Mouse (Mus musculus) embryonic facial prominence, embryonic 12.5 days (tissue): ENCODE measurements around the gene Rab36. TPM values are rescaled to one million over a fixed set of nuclear protein-coding genes. Genes with fewer than 3 reads are reported as not detected.

Source experiments
- ATAC-seq: fragments of 200-750 bp; cut with Nextera tagmentation; 2 replicates; pipeline ENCODE4 v1.8.0; 2017; ENCODE audit not compliant: insufficient number of reproducible peaks, insufficient read depth, low FRiP score, low TSS enrichment
- H3K27ac ChIP-seq: fragments of 300-500 bp; sonication (generic); 2 replicates; pipeline ENCODE4 v1.5.1; 2016; ENCODE audit warnings: mild to moderate bottlenecking
- H3K27me3 ChIP-seq: fragments of 300-500 bp; sonication (generic); 2 replicates; pipeline ENCODE4 v1.6.1; 2016; ENCODE audit warnings: mild to moderate bottlenecking, moderate library complexity
- H3K36me3 ChIP-seq: fragments of 300-500 bp; sonication (generic); 2 replicates; pipeline ENCODE4 v1.6.1; 2016; ENCODE audit warnings: mild to moderate bottlenecking
- H3K4me1 ChIP-seq: fragments of 300-500 bp; sonication (generic); 2 replicates; pipeline ENCODE4 v1.6.1; 2016
- H3K4me2 ChIP-seq: fragments of 300-500 bp; sonication (generic); replicated peaks from 2 replicates; pipeline ENCODE4 v1.6.1; 2016; ENCODE audit warnings: mild to moderate bottlenecking, moderate library complexity
- H3K4me3 ChIP-seq: fragments of 300-500 bp; sonication (generic); 2 replicates; pipeline ENCODE4 v1.5.1; 2016; ENCODE audit warnings: mild to moderate bottlenecking
- H3K9ac ChIP-seq: fragments of 300-500 bp; sonication (generic); 2 replicates; pipeline ENCODE4 v1.6.1; 2016; ENCODE audit warnings: mild to moderate bottlenecking, moderate library complexity
- H3K9me3 ChIP-seq: fragments of 300-500 bp; sonication (generic); 2 replicates; pipeline ENCODE4 v1.6.1; 2016; ENCODE audit warnings: mild to moderate bottlenecking, moderate library complexity
- WGBS: fragments of 180-500 bp; shearing (Covaris S2); methylation state at CpG from one replicate; pipeline ENCODE4 v1.1.7; 2016; 5-methylcytosine and 5-hydroxymethylcytosine counted together
- polyA plus RNA-seq: library from polyadenylated mRNA; unstranded; fragments of >200 nt; fragmentation: Nextera tagmentation; extraction: Ambion mirVana; gene quantifications from 2 replicates; pipeline ENCODE4 v1.2.1, GENCODE M21; 2016

The Rab36 gene
- polyA plus RNA-seq, 1 experiment from 2014 or later, result 15.3 TPM

DNA sequence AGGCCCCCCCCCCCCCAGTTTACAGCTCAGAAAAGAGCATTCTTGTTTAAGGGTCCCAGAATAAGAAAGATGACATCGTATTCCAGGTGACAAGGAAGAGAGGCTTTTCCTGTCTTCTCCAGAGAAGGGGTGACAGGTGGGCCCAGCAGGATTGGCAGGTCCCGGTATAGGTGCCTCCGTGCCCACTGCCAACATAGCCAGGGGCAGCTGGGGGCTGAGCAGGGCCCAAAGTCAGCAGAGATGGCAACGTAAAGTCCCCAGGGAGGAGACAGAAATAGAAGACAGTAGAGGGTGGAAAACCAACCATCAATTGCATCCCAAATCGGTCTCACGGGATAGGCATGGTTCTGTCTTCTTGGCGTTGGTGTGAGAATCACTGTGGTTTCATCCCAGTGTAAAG is 11.9 kb downstream of the Rab36 start:
- Histone ChIP-seq H3K4me2 (no peak overlapping the region), H3K4me3 (no peak overlapping the region), H3K9ac (no peak overlapping the region), H3K4me1 (no peaks in the 10 kb centered on the region), H3K27me3 (no peaks in the 10 kb centered on the region), H3K27ac (no peak overlapping the region), H3K9me3 (no peaks in the 10 kb centered on the region), H3K36me3 (peaks cover 19% of the 10 kb centered on the region; the same call in 1 of the 2 replicates)
- ATAC-seq, result no peak
- WGBS, result 96% methylated on average over 7 of the region's 7 CpGs

DNA sequence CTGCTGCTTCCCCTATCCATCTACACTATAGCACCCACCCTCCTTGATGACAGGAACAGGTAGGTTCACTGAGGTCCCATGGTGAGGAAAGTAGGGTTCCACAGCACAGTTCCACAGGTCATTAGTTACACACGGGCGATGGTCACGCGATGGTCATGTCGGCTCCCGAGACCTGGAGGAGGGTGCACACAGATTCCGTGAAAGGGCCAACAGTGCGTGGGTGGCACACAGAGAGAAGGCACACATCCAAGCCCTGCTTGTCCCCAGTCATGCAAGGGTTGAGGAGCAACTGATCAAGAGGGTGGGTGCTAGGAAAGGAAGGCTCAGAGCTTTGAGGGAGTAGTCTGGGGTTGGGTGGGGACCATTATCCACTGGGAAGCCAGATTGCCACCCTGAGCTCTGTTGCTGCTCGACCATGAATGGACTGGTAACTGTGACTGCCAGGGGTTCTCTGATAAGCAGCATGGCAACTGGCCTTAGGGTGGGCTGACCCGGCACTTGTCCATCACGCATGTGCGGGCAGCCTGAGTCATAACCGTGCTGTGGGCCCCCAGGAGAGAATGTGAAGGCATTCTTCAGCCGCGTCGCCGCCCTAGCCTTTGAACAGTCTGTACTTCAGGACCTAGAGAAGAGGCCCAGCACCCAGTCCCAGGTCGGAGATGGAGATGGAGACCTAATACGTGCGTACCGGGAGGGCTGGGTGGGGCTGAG is 14.7 kb downstream of the Rab36 start:
- Histone ChIP-seq H3K27ac (no peak overlapping the region), H3K36me3 (peaks cover 7% of the 10 kb centered on the region; the same call in 1 of the 2 replicates), H3K9me3 (no peaks in the 10 kb centered on the region), H3K4me3 (no peak overlapping the region), H3K4me2 (no peak overlapping the region), H3K27me3 (no peaks in the 10 kb centered on the region), H3K9ac (no peak overlapping the region), H3K4me1 (0 out of 2 replicates have a peak, but pooled peaks cover 8% of the 10 kb centered on the region)
- 91% methylated on average over 21 of the region's 21 CpGs for WGBS
- ATAC-seq, result no peak

DNA sequence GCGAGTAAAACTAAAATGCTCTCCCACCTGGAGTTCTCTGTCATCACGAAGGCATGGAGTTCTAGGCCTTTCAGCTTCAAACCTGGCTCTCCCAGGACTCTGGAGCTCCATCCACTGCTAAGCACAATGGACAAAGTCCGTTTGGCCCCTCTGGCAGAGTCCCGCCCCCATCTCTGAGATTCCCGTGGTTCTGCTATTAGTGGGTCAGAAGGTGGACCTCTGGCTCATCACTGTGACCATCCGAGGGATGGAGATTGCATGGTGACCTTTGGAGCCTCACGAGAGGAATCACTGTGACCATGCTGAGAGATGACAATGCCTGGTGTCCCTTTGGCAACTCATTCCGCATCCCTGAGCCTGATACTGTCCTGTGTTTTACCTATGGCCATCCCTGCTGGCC is 16.0 kb downstream of the Rab36 start:
- no peak overlapping the region for H3K27ac ChIP-seq
- ATAC-seq, result no peak
- 76% methylated on average over 8 of the region's 8 CpGs for WGBS
- H3K4me3 ChIP-seq, result no peak overlapping the region
- no peaks in the 10 kb centered on the region for H3K27me3 ChIP-seq
- 0 out of 2 replicates have a peak, but pooled peaks cover 8% of the 10 kb centered on the region for H3K4me1 ChIP-seq
- no peaks in the 10 kb centered on the region for H3K36me3 ChIP-seq
- H3K4me2 ChIP-seq, result no peak overlapping the region
- H3K9ac ChIP-seq, result no peak overlapping the region
- no peaks in the 10 kb centered on the region for H3K9me3 ChIP-seq

DNA sequence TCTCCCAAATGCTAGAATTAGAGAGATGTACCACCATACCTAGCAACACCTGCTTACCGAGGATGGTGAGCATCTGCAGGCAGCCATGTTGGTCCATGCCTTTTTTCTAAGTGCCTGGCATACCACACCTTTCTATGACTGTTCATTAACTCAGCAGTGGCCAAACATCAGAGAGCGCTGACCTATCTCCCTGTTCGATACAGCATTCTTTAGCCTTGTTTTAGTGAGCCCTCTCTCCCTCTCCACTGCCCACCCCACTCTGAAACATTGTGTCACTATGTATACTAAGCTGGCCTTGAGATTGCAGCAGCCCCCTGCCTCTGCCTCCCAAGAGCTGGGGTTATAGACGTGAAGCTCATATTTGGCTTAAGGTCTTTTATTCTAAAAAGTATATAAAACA is 16.8 kb downstream of the Rab36 start:
- H3K27ac ChIP-seq, result no peak overlapping the region
- no peak for ATAC-seq
- H3K36me3 ChIP-seq, result no peaks in the 10 kb centered on the region
- H3K4me2 ChIP-seq, result no peak overlapping the region
- H3K27me3 ChIP-seq, result no peaks in the 10 kb centered on the region
- no peaks in the 10 kb centered on the region for H3K9me3 ChIP-seq
- no peak overlapping the region for H3K9ac ChIP-seq
- H3K4me1 ChIP-seq, result 0 out of 2 replicates have a peak, but pooled peaks cover 8% of the 10 kb centered on the region
- WGBS, result 90% methylated on average over 4 of the region's 4 CpGs
- no peak overlapping the region for H3K4me3 ChIP-seq

DNA sequence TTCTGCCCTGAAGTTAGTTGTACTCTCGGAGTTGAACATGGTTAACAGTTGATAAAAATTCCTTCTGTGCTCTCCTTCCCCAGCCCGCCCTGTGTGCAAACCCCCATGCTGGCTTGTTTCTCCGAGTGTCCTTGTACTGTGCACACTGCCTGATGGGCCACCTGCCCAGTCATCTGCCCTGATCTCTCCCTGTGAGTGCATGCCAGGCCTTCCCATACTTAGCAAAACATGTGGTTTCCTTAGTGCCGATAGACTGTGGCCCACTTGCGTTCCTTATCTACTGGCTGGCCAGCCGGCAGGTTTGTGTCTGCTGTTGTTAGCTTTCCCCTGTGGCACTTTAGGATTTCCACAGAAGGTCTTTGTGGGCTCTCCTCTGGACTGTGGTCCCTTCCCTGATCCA is 17.3 kb downstream of the Rab36 start:
- no peak overlapping the region for H3K27ac ChIP-seq
- H3K4me1 ChIP-seq, result 0 out of 2 replicates have a peak, but pooled peaks cover 11% of the 10 kb centered on the region
- H3K4me3 ChIP-seq, result no peak overlapping the region
- no peaks in the 10 kb centered on the region for H3K9me3 ChIP-seq
- 70% methylated on average over 6 of the region's 6 CpGs for WGBS
- H3K4me2 ChIP-seq, result no peak overlapping the region
- no peak overlapping the region for H3K9ac ChIP-seq
- no peaks in the 10 kb centered on the region for H3K36me3 ChIP-seq
- H3K27me3 ChIP-seq, result no peaks in the 10 kb centered on the region
- no peak for ATAC-seq

DNA sequence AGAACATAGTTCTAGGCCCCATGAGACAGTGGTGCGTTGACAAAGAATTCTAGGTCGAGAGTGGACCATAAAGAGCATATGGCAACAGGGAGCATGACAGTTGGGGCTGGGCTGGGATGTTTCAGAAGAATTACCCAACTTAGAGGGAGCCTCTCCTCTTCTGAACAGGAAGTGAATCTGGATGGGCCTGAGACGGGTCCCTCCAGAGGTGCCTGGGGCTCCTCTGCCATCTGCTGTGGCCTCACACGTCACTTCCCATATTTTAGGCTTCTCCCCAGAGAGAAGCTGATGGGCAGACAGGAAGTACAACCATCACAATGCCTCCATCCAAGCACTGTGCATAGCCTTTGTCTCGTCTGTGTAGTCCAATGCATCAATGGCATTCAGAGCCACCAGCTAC is 18.8 kb downstream of the Rab36 start:
- Histone ChIP-seq H3K36me3 (no peaks in the 10 kb centered on the region), H3K4me1 (peaks cover 15% of the 10 kb centered on the region; the same call in 1 of the 2 replicates), H3K9me3 (no peaks in the 10 kb centered on the region), H3K27ac (no peak overlapping the region), H3K27me3 (no peaks in the 10 kb centered on the region), H3K4me3 (no peak overlapping the region), H3K9ac (no peak overlapping the region), H3K4me2 (no peak overlapping the region)
- 60% methylated on average over 5 of the region's 5 CpGs for WGBS
- ATAC-seq, result no peak

DNA sequence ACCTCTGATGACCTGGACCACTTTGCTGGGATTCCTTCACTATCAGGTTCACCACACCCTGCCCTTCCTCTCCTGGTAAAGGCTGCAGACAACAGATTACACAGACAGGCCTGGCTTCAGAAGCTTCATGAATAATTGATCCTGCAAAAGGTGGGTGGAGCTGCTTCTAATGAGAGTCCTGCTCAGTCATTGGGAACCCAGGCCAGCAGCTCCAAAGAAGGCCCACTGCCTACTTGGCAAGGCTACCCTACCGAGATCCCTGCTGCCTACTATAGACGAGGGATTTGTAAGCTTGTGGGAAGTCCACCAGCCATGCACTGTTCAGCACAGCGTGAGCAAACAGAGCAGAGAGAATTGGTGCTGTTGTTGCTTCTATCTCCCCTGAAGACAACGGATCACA is 19.4 kb downstream of the Rab36 start:
- Histone ChIP-seq H3K36me3 (no peaks in the 10 kb centered on the region), H3K4me3 (no peak overlapping the region), H3K9ac (no peak overlapping the region), H3K9me3 (no peaks in the 10 kb centered on the region), H3K4me2 (no peak overlapping the region), H3K27me3 (no peaks in the 10 kb centered on the region), H3K4me1 (peaks cover 15% of the 10 kb centered on the region; the same call in 1 of the 2 replicates), H3K27ac (no peak overlapping the region)
- WGBS, result 18% methylated on average over 4 of the region's 4 CpGs
- no peak for ATAC-seq

GRCm38 (mm10) chr10:75058336-75058735 is 21.5 kb downstream of the Rab36 start:
- Histone ChIP-seq H3K4me3 (no peak overlapping the region), H3K4me2 (no peak overlapping the region), H3K4me1 (peaks cover 34% of the 10 kb centered on the region), H3K27me3 (no peaks in the 10 kb centered on the region), H3K27ac (no peak overlapping the region), H3K9me3 (no peaks in the 10 kb centered on the region), H3K36me3 (no peaks in the 10 kb centered on the region), H3K9ac (no peak overlapping the region)
- no peak for ATAC-seq
- 85% methylated on average over 8 of the region's 8 CpGs for WGBS

- 32% methylated on average over 9 of the region's 9 CpGs for WGBS
- Histone ChIP-seq H3K9me3 (no peaks in the 10 kb centered on the region), H3K4me1 (peaks cover 39% of the 10 kb centered on the region), H3K4me2 (peak overlapping the region; percentile 89), H3K27me3 (no peaks in the 10 kb centered on the region), H3K4me3 (no peak overlapping the region), H3K27ac (no peak overlapping the region), H3K9ac (no peak overlapping the region), H3K36me3 (no peaks in the 10 kb centered on the region)
- no peak for ATAC-seq
Observed at GRCm38 (mm10) chr10:75058761-75059395, 22.0 kb downstream of the Rab36 start.

GRCm38 (mm10) chr10:75059396-75059795 is 22.5 kb downstream of the Rab36 start:
- Histone ChIP-seq H3K27me3 (no peaks in the 10 kb centered on the region), H3K4me2 (peak overlapping the region; percentile 89), H3K4me1 (peaks cover 41% of the 10 kb centered on the region), H3K27ac (no peak overlapping the region), H3K4me3 (peak overlapping the region; percentile 88; the same call in 1 of the 2 replicates), H3K9me3 (no peaks in the 10 kb centered on the region), H3K9ac (no peak overlapping the region; the same call in 1 of the 2 replicates), H3K36me3 (no peaks in the 10 kb centered on the region)
- no peak for ATAC-seq
- under 1% methylated on average over 11 of the region's 11 CpGs for WGBS

- 2% methylated on average over 57 of the region's 73 CpGs for WGBS
- peak within 1 kb of the TSS; percentile 85 for H3K9ac ChIP-seq
Observed at GRCm38 (mm10) chr10:75060217-75060842, 23.5 kb downstream of the Rab36 start, which contains the start of gene Bcr. Bcr (plus strand) TSS chr10:75060592.

More at GRCm38 (mm10) chr10:75060217-75060842, 23.5 kb downstream of the Rab36 start, which contains the start of gene Bcr:
- H3K9me3 ChIP-seq, result no peaks in the 10 kb centered on the region
- 0 out of 2 replicates have a peak, but pooled peaks cover 2% of the 10 kb centered on the region for H3K36me3 ChIP-seq
- ATAC-seq, result peak; percentile 80
- no peaks in the 10 kb centered on the region for H3K27me3 ChIP-seq
- peak within 1 kb of the TSS; percentile 89 for H3K4me2 ChIP-seq
- H3K4me1 ChIP-seq, result peaks cover 38% of the 10 kb centered on the region
- peak within 1 kb of the TSS; percentile 88 for H3K4me3 ChIP-seq
- H3K27ac ChIP-seq, result peak within 1 kb of the TSS; percentile 80
